Mouse (Mus musculus) spleen, adult 2 months (tissue): ENCODE measurements around the gene Tmx2.

Experiments
- CTCF ChIP-seq: fragments of 200-500 bp; IDR thresholded peaks from 2 replicates; pipeline ENCODE4 v1.5.1; 2011; ENCODE audit warnings: mild to moderate bottlenecking, inconsistent platforms; ENCODE audit not compliant: insufficient read depth, insufficient read length, insufficient replicate concordance; ENCODE audit errors: extremely low read depth
- POLR2A ChIP-seq: fragments of 200-500 bp; IDR thresholded peaks from 2 replicates; pipeline ENCODE4 v1.6.1; 2011; ENCODE audit warnings: low read depth, low read length, inconsistent platforms

DNA sequence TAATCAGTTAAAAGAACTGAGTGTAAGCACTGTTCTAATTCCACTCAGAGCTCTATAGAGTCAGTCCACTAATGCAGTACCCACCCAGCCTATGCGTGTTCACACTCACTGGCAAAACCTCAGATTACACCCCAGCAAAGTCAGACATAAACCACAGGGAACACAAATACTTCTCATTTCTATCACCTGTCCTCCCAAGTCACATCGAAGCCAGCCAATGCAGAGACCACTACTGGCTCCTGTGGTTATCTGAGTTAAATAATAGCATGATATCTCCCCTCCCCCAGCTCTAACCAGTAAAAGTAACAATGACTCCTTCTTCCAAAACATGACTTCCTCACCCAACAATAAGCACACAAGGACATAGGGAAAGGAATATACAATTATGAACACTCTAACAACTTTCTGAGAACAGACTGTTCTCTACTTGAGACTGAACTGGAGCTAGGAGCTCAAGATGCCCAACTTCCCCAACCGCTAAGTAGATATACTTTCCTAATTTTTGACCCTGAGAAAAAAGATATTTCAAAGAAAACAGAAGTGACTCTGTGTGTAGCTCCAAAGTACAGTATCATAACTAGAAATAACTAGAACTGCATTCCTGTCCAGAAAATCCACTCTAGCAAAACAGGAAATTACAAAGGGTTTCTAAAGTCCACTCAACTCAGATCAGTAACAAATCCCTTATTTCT, 55.4 kb downstream of the Tmx2 start:
- TF ChIP-seq POLR2A (no peak), CTCF (no peak)
